Mouse (Mus musculus) monocyte, adult 2 months (primary cell): ENCODE measurements around the gene Cenpi.
"Not testable (repeated sequence)": the region's sequence is repeated elsewhere in the genome, so short reads cannot be mapped to it uniquely, and the experiment has no call there.

Source experiments
- DNase-seq, 2 experiments: peaks; one replicate each; pipeline ENCODE4 v3.0.0; 2022; ENCODE audit warnings: low spot score in 2 of 2, low read depth in 1 of 2

Cenpi gene

DNA sequence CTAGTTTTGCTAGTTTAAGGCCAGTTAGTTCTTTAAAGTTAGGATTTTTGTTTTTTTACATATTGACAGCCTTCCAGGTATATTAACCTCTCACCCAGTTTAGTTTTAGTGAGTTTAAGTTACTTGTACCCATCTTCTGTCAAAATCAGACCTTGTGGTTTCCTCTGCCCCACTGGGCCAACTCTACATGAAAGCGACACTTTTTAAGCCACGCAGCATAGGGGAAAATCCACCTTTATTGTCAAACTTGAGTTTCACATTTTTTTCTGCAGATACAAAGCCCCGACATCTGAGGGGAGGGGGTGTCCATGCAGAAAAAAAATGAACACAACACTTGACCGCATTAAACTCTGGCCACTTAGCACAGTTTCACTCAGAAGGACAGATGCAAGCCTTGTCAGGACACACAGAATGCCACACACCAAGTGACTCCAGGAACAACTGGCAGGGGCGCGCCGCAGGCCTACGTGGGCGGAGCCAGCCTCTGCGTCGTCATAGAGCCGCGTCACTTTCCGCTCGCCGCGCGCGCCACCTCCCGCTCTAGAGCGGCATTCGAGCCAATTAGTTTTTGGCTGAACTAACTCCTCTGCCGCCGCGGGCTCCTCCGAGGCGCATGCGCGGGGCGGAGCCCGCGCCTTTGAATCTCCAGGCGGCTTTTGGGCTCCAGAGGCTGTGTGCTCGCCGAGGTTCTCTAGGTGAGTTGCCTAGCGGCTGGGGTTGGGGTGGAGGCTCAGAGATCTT is at the start of gene Cenpi:
Gene Cenpi (plus strand): TSS at position 551 of the 741 bp plus-strand sequence.
- DNase-seq = peak; percentile 51 to 80

DNA sequence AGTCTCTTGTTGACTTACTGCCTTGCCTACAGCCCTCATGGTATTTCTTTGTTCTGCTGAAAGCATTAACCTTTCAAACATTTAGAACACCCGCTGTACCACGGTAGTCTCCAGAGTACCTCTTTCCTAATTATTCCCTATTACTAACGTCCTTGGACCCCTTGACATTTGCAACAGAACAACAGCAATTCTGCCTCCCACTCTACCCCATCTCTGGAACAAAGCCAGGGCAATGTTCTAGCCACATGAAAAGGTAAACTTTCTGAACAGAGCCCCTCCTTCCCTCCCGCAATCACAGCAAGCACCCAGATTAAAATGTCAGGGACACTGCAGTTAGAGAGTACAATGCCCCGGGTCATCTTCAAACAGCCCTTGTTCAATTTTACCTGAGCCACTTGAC is 46.7 kb upstream of the Cenpi start:
- no peak for DNase-seq

DNA sequence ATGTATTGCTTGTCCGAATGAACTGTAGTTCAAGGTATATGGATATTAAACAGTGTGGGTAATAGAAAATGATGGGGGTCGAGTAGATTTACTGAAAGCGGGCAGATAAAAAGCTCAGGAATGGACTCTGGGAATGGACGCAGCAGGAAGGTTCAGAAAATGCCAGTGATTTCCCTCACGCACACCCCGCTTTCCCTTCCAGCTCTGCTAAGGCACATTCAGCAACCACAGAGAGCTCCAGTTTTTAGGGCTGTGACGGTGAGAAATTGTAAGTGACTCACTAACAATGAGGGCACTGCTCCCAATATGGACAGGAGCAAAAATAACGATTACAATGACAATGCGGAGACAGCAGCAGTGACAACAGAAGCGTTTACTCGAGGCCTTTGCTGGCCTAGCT is 45.8 kb upstream of the Cenpi start:
- DNase-seq = no peak

DNA sequence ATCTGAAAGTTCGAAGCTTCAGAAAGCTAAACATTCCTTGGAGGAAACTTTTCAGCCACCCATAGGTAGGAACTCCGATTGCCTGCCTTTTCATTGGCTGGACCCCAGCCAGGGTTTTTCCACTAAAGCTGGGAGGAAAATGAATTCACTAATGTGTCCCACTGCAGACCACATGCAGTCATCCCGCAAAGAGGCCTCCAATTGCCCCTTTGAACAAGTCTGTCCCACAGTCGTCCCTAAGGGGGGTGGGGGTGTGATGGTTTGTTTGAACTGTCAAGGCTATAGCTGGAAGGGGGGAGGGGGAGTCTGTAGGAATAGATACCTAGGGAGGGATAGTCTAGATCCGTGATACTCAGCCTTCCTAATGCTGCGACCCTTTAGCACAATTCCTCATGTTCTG is 32.2 kb upstream of the Cenpi start:
- no peak for DNase-seq

DNA sequence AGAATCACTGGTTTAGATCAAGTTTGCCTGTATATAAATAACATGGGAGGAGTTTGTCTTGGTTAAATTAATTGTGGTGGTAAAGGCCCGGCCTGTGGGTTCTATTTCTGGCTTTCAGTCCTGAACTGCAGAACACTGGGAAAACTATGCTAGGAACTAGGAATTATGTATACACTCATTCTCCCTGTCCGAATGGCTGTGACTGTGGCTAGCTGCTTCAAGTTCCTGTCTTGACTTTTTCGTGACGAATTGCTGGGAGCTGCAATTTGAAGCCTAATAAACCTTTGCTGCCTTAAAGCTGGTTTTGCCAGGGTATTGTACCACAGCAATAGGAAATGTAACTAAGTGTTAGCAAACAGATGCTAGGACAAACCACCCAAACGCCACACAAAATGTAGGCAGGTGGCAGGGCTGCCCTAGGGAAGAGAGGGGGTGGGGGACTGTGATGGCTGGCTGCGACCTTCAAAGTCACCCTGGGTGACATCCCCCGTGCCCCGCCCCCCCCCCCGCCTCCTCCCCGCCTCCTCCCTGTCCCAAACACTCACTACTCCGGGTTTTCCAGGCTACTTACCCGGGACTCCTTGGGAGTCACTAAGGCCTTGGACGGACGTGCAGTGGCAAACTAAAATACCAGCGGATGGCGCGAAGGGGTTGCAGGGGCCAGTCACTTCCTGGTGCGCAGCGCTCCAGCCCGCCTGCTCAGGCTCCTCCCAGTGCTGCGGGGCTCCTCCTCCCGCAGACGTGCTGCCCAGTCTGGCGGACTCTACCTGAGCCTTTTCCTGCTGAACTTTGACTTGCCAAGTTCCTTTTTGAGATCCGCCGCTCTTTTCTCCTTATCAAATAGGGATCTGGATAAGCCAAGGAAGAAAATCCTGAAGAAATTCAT is 31.4 kb upstream of the Cenpi start, which contains the start of gene Trmt2b:
Gene Trmt2b (minus strand): TSS at position 710 of the 886 bp plus-strand sequence.
- peak in 1 of 2 experiments; percentile 14 for DNase-seq

DNA sequence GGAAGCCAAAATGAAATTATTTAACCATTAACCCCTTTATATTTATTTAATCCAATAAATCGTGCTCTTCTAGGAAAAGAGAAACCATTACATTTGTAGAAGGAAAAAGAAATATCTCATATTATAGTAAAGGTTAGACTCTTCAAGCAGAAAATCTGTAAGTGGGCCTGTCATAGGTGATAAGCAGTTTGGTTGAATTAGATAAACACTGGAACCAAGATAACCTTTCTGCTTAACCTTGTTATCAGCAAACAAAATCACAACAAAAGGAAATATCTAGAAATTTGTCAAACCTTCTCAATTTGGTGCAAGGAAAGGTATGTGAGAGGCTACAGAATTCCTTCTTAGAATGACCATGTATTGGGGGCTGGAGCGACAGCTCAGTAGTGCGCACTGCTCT is 27.4 kb upstream of the Cenpi start:
- no peak for DNase-seq

DNA sequence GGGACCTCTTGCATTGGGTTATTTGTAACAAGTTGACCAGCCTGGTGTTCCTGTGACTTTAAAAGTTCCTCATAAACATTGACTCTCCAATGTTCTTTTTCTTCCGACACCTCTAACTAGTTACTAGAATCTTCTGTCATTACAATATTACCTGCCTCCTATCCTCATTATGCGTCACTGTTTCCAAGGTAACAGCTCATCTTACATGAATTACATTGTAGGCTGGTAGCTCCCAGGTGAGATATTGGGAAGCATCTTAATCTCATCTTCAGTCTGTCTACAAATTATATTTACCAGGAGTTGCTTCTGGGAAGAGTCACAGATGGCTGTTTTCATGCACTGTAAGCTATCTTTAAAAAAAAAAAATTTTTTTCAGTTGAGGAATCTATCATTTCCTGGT is 22.8 kb upstream of the Cenpi start:
- no peak for DNase-seq

DNA sequence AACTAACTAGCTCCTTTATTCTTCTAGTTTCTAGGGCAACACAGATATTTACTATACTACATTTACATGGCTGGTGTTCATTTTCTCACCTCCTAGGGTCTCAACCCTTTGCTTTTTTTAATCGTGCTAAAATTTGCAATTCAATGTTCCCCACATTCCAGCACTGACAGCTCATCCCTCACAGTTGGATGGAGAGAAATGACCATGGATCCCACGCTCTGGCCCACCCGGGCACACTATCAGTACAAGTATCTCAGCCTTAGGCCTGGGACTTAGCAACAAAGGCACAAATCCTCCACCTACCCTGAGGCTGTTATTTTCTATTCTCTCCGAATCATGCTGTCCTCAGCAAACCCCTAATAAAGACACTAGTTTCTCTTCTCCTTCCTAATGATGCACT is 22.1 kb upstream of the Cenpi start:
- DNase-seq = no peak

DNA sequence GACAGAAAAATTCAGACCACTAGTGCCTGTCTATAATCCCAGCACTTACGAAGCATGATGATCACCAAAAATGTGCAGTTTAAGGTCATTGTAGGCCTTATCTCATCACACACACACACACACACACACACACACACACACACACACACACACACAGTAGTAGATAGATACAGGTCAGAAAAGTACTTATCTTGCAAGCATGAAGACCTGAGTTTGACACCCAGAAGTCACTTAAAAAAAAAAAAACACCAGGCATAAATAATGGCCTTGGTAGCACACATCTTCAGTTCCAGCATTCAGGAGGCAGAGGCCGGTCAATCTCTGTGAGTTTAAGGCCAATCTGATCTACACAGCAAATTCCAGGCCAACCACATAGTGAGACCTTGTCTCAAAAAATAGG is 20.6 kb upstream of the Cenpi start:
- no peak for DNase-seq

DNA sequence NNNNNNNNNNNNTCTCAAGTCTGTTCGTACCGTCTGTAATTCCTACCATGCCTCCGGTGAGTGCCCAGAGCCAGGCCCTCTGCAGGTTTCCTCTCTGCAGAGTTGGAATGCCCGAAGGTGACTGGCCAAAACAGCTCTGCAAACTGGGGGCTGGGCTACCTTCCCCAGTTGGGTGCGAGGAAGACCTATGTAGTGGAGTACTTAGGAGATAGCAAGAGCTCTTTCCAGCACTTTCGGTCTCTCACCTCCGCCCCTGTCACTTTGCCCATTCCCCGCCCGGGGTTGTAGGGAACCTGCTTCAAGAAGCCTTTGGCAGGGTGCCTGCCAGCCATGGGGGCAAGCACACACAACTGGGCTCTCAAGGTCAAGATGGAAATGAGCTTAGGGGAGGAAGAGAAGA is 11.6 kb upstream of the Cenpi start:
- DNase-seq = no peak

DNA sequence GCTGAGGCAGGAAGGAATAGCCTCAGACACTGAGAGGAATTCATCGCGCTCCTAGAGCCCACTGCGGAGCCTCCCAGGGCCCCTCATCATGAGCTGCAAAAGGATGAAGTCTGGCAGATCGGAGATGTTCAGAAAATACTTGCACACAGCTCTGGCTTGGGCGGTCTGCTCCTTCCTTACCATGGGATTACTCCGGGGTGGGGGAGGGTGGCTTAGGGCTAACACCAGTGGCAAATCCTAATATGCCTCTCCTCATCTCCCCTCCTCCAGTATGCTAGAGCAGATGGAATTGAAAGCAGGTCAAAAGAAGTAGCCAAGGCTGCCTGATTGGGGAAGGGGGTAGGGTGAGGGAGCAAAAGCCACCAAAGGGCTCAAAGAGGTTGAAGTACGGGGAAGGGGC is 11.1 kb upstream of the Cenpi start:
- no peak for DNase-seq

DNA sequence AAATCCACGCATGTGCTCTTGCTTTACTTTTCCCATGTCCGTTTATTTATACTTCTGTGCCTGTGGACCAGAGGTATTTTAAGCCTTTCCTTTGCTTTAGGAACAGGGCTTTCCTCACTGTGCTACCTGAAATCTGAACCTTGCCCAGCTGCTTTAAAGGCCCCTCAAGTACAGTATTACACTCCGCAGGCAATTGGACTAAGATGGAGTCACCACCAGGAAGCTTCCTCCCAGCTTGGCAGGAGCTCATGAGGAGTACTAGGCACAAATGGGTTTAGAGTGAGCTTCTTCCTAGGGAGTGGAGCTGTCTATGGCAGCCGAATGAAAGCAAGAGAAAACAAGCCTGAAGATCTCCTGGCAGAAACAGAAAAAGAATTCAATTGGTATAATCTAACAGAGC is 10.7 kb upstream of the Cenpi start:
- DNase-seq = no peak

DNA sequence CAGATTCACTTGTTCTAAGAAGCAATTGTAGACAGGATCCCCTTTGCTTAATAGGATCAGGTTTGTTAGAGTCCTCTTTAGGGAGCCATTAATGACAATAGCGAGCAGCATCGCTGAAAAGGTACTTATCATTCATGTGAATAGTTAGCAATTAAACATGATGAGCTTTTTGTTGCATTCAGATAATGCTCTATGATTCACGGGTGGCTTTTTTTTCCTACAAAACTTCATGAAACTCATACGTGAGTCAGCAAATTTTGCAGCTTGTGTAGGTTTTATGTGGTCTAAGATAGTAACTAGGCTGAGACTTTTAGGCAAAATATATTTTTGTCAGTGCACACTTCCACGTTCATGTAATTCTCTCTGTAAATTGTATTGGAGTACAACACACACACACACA is 7.7 kb upstream of the Cenpi start:
- DNase-seq = no peak

DNA sequence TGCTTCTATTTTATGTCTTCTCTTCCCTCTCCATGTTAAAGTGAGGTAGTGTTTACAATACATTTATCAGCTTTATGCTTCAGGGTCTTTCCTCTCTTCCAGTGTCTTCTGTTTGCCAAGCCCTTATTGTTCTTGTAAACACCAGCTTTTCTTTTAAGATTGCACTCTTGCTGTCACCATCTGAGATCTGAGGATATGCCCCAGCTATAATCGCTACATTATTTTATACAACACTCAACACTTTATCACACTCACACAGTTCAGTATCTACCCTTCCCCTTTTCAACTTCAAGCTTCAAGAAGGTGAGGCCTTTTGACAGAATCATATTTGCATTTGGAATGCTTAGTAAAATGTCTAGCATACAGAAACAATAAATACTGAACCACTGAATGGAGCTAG is 4.6 kb upstream of the Cenpi start:
- no peak for DNase-seq

DNA sequence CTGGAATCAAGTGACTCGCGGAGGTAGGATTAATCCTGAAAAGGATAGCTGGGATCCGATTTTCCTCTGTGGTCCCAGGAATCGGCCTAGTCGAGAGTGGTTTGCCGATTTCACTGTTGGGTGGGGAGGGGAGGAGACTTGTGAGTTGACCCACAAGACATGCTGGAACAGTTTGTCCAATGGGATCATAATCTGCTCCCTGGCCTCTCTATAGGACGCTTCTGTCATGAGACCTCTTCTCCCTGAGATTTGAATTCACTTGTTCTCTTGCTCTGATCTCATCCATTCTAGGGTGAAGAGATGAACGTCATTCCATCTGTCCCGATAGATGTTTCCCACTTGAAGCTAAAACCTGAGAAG is 371 bp downstream of the Cenpi start:
- DNase-seq = no peak

DNA sequence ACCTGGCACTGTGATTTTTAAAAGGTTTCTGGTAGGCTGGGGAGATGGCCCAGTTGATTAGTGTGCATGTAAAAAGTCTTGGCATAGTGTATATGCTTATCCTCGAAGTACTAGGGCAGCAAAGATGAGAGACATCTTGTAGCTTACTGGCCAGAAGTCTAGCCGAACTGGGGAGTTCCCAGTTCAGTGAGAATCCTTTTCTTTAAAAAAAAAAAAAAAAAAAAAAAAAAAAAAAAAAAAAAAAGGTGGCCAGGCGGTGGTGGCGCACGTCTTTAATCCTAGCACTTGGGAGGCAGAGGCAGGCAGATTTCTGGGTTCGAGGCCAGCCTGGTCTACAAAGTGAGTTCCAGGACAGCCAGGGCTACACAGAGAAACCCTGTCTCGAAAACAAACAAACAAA is 3.3 kb downstream of the Cenpi start:
- DNase-seq = not testable (repeated sequence)

DNA sequence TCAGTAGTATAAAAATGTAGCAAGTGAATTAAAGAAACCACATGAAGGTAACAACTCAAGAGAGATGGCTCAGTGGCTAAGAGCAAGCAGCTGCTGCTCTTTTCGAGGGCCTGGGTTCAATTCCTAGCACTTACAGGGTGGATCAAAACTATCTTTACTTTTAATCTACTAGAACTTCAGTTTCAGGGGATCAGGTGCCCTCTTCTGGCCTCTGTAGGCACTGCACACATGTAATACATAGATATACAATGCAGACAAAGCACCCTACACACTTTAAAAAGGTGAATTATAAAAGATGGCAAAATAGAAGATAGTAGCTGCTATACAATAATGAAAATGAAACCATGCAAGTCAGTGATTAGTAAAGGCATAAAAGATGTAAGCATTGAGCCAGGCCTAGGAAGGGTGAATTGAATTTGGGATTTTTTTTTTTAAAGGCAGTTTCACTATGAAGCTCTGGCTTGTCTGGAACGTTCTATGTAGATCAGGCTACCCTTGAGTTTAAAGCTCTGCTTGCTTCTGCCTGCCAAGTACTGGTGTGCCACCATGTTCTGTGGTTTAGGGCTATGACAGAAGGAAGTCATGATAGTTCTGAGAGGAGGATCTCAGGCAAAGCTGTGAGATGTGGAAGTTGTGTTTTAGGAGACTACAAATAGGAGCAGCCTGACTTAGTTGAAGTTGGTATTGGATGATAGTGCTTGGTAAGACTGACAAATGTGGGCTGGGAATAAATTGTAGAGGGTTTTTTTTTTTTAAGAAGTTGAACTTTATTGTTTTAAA is 11.5 kb downstream of the Cenpi start:
- DNase-seq = no peak

DNA sequence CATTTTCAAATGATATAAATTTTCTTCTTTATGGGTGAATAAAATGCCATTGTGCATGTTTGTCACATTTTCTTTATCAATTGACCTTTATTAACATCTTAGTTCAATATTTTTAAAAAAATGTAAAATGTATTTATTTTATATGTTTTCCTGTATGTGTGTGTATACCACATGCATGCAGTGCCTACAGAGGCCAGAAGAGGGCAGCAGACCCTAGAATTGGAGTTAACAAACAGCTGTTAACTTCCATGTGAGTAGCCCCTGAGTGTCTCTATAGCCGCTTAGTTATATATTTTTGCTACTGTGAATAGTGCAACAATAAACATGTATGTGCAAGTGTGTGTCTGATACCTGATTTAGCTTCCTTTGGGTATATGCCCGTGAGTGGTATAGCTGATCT is 25.4 kb downstream of the Cenpi start:
- DNase-seq = no peak

DNA sequence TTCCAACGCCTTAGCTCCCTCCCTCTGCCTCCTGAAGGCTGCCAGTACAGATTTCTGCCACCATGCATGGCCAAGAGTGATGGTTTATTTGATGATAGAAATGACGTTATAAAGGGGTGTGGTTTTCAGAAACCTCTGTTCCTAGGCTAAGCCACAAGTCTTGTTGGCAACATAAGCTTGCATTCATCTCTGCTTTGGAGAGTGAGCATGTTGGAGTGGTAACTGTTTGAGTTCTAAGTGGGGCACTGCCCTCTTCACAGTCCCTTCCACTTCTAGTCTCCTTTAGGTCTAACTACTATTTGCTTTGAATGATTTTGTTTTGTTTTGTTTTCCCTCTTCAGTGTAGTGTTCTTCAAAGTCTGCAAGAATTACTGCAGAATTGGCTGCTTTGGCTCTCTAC is 34.9 kb downstream of the Cenpi start:
- no peak for DNase-seq

DNA sequence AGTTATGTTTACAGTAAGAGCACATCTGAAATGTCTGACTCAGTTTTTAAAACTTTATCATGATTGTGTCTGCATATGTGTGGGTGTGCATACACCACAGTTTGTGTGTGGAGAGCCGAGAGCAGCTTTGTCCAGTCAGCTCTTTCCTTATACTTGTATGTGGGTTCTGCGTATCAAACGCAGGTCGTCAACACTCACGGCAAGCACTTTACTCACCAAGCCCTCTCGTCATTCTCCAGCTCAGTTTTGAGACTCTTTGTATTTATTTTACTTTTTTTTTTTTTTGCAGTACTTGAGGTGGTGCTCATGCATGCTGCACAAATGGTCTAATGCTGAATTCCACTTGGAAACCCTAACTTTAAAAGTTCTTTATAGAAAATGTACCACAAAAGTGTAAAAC is 42.3 kb downstream of the Cenpi start:
- no peak for DNase-seq

DNA sequence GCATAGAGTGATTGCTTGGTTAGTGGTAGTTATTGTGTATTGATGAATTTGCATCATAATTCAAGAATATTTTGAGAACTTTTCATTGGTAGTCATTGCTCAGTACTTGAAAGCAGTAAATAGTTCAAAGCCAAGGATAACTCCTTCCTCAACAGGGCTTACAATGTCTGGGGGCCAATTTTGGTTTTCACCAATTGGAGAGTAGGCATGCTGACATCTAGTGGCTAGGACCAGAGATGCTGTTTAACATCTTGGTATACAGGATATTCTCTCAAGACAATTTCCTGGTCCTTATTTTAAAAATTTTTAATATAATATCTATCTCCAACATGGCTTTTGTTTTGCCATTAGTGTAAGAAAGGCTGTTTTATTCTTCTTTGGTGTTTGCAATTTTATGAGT is 46.0 kb downstream of the Cenpi start:
- no peak for DNase-seq

DNA sequence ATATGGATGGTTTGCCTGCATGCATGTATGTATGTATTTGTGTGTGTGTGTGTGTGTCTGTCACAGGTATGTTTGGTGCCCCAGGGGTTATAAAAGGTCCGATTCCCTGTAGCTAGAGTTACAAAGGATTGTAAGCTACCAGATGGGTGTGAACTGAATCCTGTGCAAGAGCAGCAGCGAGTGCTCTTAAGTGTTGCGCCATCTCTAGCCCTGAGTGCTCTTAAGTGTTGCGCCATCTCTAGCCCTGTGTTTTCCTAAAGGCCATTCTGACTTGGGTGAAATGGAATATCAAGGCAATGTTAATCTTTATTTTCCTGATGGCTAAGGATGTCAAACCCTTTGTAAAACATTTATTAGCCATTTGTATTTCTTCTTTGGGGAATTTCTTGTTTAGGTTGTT is 51.5 kb downstream of the Cenpi start:
- DNase-seq = no peak
